Mouse (Mus musculus): Measurements from ENCODE around the gene Olfr339. TPM values are rescaled to one million over a fixed set of nuclear protein-coding genes. Genes with fewer than 3 reads are reported as not detected.
"Not testable (repeated sequence)": the region's sequence is repeated elsewhere in the genome, so short reads cannot be mapped to it uniquely, and the experiment has no call there.

The Olfr339 gene
- total RNA-seq (2021) = not detected
- long read RNA-seq, experiment 1 = 0 reads
- long read RNA-seq, experiment 2 = 0 reads

- DNase-seq (ENCODE audit: low spot score in 2 of 2) = no peak
These were observed at the start of gene Olfr339 for GRCm38 (mm10) chr2:36418647-36419046. TSS of gene Olfr339 (plus strand) at chr2:36418947.

- no peak for DNase-seq (ENCODE audit: low spot score in 2 of 2)
These were observed 45.5 kb upstream of the Olfr339 start, which contains the start of gene Olfr338 for GRCm38 (mm10) chr2:36373219-36373618. TSS of gene Olfr338 (plus strand) at chr2:36373519.

GRCm38 (mm10) chr2:36415174-36415573 is 3.6 kb upstream of the Olfr339 start:
- DNase-seq (ENCODE audit: low spot score in 2 of 2) = not testable (repeated sequence)

- DNase-seq (ENCODE audit: low spot score in 2 of 2) = not testable (repeated sequence)
These were observed 3.2 kb upstream of the Olfr339 start for GRCm38 (mm10) chr2:36415591-36415990.

- DNase-seq (ENCODE audit: low spot score in 2 of 2) = no peak
These were observed 33.5 kb downstream of the Olfr339 start, which contains the start of gene Olfr340 for GRCm38 (mm10) chr2:36452287-36452686. TSS of gene Olfr340 (plus strand) at chr2:36452587.

GRCm38 (mm10) chr2:36473634-36474033 is 54.9 kb downstream of the Olfr339 start:
- no peak for DNase-seq (ENCODE audit: low spot score in 2 of 2)

Other genes with a start within 250 kb of the Olfr339 start
- gene Ptgs1, start 188.5 kb upstream of the Olfr339 start, total RNA-seq (2021) = 1 to 10 TPM; 5.7 to 6.7 TPM
- not detected for gene Olfr338, start 45.4 kb upstream of the Olfr339 start, total RNA-seq (2021)
- gene Olfr340, start 33.6 kb downstream of the Olfr339 start, total RNA-seq (2021) = not detected
- gene Olfr341, start 63.5 kb downstream of the Olfr339 start, total RNA-seq (2021) = not detected
- not detected for gene Olfr342, start 106.1 kb downstream of the Olfr339 start, total RNA-seq (2021)
- not detected for gene Olfr344, start 147.7 kb downstream of the Olfr339 start, total RNA-seq (2021)
- gene Olfr345, start 221.1 kb downstream of the Olfr339 start, total RNA-seq (2021) = not detected

Data from gastrocnemius, postnatal 4 days (tissue).